Mouse (Mus musculus) MN1 (cell line): ENCODE results near the gene Tspan14.
A peak's percentile ranks its signal among the peaks of the same experiment; 100 is the strongest.

Experiments
- DNase-seq: peaks from one replicate; pipeline ENCODE4 v3.0.0-alpha.2; 2016; ENCODE audit warnings: low spot score

The Tspan14 gene

DNA sequence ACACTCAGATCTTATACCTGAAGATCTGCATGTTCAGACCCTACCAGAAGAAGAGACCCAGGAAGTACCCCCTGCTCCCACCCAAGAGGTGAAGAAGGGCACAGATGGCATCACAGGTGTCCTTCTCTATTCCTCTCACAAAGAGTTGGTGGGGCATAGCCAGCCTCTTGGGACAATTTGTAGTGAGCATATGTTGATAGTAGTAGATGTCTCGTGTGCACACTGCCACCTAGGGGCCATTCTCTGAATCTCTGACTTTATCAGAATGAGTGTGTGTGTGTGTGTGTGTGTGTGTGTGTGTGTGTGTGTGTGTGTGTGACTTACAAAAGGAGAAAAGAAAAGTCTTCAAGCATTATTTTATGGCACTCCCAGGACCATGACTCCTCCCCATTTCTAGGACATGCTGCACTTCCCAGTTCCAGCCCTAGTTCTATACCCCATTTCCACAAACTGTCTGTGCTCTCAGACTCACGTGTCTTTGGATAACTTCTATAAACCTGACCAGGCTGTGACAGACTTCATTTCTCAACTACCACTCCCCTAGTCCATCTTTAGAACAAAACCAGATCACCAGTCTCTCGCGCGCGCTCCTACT, 8.6 kb upstream of the Tspan14 start:
- DNase-seq: peak; percentile 71

DNA sequence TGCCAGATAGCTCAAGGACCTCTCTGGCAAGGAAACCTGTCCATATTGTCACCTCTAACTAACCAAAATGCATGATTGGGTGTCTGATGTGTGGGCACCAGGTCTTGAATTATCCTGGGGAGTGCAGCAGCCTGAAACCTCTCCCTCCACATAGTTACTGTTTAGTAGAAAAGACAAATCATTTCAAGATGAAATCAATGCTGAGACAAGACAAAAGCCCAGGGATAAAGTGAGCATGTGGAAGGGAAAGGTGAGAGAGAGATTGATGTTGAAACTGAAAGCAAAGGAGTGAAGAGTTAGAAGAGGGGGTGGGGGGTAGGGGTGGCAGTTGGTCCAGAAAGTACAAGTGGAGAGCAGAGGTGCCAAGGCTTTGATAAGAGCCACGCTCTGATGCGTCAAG, 1.4 kb upstream of the Tspan14 start:
- no peak for DNase-seq

DNA sequence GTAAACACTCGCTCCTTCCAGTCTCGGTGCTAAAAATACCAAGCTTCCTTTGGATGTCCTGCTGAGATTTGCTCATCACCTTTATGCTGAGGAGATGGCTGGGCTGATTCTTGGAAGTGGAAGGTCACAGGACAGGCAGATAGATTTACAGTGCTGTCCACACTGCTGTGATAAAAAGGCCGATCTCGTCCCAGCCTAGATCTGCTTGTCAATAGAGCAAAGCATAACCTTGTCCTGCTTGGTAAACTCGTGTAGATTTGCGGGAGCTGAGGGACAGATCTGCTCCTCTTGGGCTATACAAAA, 942 bp upstream of the Tspan14 start:
- no peak for DNase-seq

DNA sequence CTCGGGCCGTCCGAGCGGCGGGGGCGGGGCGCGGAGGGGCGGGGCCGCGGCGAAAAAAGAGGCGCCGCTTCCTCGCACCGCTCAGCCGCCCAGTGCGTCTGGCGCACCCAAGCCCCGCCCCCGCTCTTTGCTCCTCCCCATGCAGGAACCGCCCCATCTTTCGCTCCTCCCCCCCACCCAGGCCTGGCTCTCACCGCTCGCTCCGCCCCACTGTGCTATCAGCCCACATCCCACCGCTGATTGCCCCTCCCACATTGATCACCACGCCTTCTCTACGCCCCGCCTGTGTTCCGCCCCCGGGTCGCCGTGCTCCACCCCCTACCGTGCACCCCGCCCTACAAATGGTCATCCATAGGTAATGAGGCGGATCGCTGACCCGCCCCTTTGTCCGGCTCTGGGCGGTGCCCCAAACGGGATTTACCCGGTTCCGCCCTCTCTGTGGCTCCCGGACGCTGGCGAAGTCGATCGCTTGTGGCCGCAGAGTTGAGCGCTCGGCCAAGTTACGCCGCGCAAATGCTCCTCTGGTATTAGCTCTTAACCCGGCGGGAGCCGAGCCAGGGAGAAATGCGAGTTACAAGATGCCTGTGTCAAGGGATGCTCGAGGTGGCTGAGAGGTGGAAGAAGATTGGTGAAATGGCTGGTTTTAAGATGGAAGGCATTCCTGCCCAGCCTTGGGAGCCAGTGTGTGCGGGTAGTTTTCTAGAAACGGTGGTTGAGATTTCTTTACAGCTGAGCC, 423 bp upstream of the Tspan14 start:
- peak; percentile 94 for DNase-seq

DNA sequence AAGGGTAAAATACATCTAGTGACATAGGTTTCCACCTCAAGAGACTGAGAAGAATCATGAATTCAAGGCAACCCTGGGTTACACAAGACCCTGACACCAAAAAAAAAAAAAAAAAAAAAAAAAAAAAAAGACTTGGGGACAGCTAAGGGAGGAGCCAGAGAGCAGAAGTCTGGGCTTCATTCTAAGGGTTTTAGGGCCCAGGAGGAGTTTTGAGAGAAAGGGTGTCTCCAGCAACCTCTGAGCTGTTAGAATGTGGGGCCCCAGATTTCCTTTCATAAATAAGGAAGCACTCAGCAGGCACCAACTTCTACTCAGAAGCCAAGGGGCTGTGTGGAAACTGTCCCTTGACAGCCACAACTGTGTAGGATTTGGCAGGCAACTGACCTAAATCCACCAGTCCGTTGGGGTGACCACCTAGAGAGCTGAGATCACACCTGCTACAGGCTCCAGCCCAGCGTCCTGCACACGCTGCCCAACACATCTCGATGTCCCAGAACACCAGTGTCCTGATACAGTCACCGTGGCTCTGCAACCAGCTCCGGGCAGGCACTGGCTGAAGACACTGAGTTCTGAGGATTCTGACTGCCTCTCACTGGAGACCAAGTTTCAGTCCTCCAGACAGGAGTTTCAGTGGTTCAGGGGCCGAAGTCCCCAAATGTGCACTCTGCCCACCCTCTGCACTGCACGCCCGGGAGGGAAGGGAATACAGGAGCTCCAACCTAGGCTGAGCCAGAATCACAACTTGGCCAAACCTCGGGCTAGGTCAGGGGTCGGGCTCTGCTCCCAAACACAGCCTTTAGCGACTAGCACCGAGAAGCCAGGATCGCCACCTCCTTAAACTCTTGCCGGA, 875 bp downstream of the Tspan14 start:
- peak; percentile 23 for DNase-seq

DNA sequence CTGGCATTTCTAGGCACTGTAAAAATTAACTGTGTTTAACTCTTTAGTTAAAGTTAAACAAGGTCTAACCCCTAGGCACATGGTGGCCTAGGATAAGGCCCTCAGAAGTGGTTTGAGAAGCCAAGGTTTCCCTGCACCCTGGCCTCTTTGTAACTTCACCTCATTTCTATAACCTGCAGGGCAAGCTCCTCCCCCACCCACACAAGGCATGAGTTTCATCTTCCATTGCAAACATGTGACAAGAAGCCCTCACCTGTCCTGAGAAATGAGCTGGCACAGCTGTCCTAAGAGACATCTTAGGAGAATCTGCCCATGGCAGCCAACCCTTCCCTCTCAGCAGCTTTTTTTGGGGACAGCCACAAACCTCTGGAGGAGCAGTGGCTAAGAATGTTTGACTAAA, 1.7 kb downstream of the Tspan14 start:
- no peak for DNase-seq

DNA sequence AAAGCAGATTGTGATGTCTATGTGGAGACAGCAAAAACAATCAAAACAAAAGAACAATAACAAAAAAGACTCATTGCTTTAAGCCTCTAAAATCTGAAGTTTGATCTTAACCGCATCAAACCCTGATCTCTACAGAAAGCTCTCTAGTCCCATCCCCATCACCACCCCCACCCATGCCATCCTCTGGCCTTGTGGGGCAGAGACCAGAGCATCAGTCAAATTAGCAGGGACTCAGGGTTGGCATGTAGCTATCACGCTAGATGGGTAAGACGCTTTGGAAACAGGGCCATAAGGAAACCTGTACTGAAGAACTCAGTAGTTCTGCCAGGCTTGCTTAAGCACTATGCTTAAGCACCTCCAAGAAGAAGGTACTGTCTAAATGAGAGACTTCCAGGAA, 2.4 kb downstream of the Tspan14 start:
- no peak for DNase-seq

DNA sequence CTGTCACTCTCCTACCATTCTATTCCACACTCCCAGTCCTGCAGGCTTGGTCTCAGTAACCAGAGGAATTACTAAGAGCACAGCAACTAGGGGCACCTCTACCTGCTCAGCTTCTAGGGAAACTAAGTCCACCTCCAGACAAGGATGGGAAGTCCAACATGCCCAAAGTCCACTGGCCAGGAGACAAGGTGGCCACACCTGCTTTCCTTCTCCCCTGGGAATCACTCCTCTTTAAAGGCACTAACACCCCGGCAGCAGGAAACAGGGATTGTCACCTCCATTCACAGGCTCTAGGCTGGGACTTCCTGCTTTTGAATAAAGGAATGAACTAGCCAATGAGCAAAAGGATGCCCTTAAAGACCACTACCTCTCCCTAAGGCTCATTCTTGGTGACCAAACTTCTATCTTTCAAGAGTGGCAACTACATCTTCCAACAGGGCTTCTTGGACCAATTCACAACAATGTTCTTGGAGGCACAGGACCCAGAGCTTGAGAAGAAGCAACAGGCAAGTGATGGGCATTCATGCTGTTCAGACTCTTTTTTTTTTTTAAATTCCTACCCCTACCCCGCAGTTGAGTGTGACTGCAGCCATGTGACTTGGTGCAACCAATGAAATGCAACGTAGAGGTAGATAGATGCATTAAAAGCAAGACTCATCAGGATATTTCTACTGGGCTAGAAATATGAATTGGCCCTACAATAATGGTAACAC, 3.0 kb downstream of the Tspan14 start:
- DNase-seq: no peak

DNA sequence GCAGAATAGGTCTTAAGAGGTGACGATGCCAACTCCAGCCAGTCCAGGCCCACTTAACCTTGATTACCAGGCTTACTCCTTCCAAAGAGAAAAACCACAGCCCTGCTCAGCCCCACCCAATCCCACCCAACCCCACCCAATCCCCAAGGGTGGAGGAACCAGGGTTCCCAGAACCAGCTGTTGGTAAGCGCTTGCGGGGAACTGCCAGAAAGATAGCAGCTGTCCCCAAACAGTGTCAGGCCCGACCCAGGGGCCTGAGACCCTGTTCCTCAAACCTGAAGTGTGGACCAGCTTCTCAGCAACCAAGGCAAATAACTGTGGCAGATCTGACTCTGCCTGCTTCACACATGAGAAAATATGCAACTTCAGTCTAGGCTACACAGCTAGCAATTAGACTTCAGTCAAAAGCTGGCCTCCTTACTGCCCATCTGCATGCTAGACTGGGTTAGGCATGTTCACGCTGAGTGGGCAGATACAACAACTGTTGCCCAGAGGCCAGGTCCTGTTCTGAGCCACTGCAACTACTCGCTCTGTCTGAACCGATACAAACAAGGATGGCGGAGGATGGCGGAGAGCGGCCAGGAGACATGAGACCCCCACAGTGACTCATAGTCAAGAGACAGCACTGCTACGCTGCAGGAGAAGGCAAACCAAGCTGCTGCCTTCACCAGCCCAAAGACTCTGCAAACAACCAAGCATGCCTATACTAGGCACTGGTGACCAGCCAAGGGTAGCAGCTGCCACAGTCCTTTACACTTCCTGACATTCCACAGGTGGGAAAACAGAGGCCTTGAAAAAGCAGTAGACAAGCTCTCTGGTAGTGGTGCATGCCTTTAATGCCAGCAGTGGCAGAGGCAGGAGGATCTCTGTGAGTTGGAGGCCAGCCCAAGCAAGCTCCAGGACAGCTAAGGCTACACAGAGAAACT, 4.0 kb downstream of the Tspan14 start:
- no peak for DNase-seq

DNA sequence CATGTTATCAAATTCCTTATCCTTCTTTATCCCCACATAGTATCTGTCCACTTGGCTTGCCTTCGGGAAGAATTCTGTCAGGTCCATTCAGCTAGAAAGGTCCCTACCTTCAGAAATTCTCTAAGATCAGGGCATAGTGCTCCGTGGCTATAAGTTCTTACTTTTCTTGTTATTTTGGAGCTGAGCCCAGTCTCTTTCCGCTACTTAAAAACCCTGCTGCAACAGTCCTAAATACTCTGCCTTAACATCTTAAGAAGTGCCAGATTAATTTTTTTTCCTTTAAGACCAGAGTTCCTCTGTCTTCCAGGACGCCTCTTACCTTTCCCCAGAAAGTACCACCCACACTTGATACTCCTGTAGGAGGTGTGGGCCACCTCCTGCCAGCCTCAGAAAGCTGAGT, 6.4 kb downstream of the Tspan14 start:
- DNase-seq: no peak

DNA sequence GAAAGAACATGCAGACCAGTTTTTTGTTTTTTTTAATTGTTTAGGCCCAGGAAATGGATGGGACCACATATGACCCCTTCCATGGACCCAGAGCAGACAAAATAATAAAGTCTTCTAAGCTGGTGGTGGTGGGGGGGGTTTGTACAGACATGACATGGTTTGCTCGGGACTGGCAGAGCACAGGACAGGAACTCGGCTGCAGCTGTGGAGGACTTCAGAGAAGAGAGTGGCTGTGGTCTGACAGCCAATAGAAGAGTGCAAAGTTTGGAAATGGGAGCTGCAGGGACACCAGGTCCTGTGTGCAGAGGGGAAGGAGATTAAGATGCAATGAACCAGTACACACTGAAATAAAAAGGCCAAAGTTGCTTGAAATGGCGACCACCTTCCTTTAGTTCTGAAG, 7.0 kb downstream of the Tspan14 start:
- no peak for DNase-seq

DNA sequence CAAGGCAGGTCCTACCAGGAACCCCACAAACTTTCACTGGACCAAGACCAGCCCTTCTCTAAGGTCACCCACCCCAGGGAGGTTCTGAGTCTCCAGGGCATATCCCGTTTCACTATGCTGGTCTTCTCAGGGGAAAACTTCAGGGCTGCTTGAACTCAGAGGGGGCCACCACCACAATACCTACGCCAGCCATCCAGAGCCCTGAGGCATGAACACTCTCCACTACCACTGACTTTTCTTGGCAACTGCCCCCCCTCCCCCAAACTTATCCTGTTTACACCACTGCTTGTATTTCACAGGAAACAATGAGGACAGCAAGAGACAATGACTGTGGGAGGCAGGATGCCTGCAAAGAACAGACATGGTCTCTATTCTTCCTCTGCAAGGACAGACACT, 7.6 kb downstream of the Tspan14 start:
- DNase-seq: no peak

DNA sequence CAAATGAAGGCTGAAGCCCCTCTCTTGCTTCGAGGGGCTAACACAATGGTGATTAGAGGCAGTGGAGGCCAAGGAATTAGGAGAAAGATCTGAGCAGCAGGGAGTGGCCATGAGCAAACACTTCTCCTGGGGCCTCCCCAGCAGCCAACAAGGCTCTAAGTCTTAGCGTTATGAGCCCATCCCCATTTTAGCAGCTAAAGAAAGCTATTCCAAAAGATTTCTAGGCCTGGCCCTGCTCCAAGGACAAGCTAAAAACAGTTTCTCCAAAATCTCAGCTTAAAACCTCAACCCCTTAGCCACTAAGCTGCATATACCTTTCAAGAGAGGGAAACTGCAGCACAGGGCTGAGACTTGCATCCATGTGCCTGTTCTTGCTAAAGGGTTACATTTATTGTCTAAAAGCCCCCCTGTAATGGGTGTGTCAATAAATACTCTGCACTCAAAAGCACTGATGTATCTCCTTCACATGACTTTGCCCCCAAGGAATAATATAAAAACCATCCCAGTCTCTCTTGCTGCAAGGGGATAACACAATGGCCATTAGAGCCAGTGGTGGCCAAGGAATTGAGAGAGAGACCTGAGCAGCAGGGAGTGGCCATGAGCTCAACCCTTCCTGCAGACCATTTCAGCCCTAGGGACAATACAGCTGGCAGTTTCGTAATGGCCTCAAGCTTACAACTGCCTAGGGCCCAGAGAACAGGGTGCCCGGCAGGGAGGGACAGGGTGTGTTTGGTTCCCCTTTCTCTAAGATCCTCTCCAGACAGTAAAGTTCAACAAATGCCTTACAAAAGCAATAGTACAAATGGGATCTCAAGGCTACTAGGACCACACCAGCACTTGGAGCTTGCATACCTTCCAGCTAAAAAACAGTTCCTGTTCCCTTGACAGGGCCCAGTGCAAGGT, 8.3 kb downstream of the Tspan14 start:
- no peak for DNase-seq

DNA sequence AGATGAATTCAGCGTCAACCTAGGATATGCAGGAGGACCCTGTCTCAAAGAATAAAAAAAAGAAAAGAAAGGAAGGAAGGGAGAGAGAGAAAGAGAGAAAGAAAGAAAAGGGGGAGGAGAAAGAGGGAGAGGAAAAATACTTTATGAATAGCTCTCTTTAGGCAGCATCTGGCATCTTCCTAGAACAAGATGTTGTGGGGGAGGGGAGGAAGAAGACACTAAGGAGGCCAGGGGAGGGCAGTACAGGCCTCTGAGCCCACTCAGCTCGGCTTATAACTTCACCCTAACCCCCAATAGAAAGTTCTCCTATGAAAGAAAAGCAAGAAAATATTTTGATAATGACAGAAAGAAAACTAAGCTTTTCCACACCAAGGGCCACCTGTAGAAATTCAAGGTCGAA, 9.0 kb downstream of the Tspan14 start:
- no peak for DNase-seq

DNA sequence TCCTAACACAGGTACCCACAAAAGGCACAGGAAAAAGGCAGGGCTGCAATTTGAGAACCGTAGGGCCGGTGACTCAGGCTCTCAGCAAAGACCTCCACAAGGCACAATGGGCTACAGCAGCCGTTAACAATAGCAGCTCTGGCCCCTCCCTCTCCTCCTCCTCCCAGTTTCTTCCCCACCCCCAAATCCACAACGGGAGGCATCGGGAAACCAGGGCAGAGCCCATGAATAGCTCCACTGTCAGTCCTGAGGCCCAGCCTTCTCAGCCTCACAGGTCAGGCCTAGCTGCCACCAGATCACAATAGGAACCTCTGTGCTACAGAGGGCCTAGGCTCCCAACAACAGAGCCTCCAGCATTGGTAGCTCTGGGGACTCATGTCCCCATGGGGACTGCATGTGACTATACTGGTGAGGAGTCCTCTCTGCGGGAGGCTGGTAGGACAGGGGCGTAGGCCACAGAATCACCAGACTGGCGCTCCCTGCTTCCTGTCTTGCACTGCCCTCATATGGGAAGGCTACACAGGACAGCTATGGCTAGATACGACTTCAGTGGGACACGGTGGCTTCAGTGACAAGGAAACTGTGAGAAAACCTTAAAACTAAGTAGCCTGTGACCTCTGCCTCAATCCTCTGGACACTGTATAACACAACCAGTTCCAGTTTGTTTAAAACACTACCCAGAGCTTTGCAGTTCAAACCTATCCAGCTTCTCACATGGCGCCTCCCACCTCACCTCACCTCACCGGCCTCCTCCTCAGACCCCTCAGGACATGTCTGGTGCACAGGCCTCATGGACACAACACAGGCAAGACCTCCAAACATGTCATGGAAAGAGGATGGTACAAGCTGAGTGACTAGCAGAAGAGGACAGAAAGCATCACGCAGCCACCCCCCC, 10.1 kb downstream of the Tspan14 start:
- peak; percentile 65 for DNase-seq

DNA sequence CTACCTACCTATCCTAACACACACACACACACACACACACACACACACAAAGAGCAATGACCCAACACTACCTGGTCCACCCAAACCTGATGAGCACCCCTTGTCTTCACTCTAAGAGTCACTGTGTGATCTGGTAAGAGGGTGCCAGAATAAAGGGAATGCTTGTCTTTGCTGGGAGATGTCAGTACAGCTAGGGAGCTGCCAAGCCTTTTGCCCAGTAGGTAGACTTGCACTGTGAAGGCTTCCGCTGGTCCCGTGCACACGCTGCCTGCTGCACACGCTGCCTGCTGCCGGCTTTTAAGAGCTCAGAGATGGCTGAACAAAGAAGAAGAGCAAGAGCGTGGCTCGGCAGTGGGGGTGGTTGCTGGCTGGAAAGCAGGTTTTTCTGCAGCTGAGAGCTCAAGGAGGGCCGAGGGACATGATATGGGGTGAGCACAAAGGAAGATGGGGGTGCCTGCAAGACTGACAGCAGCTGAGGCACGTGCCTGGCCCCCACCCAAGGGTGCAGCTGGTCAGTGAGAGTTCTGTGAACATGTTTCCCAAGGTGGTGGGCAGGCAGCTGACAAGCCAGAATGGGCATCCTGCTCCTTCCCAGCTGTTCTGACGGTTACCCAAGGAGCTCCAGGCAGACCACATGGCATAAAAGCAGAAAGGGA, 10.9 kb downstream of the Tspan14 start:
- peak; percentile 17 for DNase-seq

DNA sequence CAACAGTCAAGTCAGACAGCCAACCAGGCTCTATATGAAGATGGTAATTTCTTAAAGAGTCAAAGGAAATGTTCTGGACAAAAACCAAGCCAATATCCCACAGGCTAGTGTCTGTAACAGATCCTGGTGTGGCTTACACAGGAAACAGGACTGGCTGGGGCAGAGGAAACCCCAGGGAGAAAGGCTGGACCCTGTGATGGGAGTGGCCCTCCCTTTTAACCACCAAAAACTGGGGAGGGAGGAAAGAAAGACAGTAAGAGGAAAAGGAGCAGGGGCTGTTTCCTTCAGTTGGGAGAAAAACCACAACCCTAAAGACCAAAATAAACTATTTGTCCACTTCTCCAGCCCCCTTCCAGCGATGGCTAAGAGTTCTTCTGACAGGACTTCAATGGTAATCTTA, 11.5 kb downstream of the Tspan14 start:
- peak; percentile 12 for DNase-seq

DNA sequence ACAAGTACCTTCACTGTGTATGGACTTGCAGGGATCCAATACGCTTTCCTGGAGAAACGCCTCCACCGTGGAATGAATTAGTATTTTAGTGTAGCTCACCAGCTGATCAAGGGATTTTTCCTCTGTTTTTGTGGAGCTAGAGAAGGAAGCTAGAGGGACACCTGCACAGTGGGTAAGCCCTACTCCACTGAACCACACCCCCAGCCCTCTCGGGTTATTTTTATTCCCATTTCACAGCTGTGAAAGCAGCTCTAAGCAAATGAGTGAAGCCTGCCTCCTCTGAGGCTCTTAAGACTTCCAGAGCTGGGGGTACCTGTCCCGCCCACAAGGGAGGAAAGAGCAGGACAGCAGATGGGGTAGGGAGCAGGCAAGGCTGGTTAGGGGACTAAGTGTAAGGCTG, 13.2 kb downstream of the Tspan14 start:
- DNase-seq: no peak

DNA sequence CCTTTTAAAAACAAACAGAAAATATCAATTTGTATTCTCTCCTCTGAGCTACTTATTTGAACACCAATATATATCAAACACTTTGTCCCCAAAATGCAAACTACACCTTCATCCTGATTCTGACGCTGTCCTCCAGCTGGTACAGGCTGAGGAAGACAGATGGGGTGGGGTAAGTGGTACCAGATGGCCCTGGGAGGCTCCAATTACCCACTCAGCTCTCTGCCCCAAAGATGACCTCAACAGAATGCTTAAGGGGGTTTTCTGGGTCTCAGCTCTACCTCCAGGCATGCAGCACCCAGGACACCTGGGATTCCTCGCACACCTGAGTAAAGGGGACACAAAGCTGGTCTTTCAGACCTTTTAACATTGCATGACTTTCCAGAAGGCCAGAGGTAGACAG, 13.9 kb downstream of the Tspan14 start:
- peak; percentile 21 for DNase-seq
